Mouse (Mus musculus) hindbrain, postnatal 0 days (tissue): ENCODE results near the gene Tdrd12. TPM values are rescaled to one million over a fixed set of nuclear protein-coding genes. Genes with fewer than 3 reads are reported as not detected.

Experiments used
- ATAC-seq: fragments of 200-750 bp; cut with Nextera tagmentation; 2 replicates; pipeline ENCODE4 v1.8.0; 2017; ENCODE audit warnings: mild to moderate bottlenecking, moderate TSS enrichment, moderate library complexity
- DNase-seq: peaks from one replicate; pipeline ENCODE4 v3.0.0-alpha.2; 2015; ENCODE audit warnings: low spot score
- H3K27ac ChIP-seq: fragments of 300-500 bp; sonication (generic); 2 replicates; pipeline ENCODE4 v1.5.1; 2014; ENCODE audit warnings: mild to moderate bottlenecking
- H3K27me3 ChIP-seq: fragments of 300-500 bp; sonication (generic); 2 replicates; pipeline ENCODE4 v1.6.1; 2014; ENCODE audit warnings: low read length, mixed read lengths; ENCODE audit not compliant: insufficient read depth
- H3K36me3 ChIP-seq: fragments of 300-500 bp; sonication (generic); 2 replicates; pipeline ENCODE4 v1.6.1; 2014; ENCODE audit warnings: low read length, mixed read lengths; ENCODE audit not compliant: insufficient read depth
- H3K4me1 ChIP-seq: fragments of 300-500 bp; sonication (generic); 2 replicates; pipeline ENCODE4 v1.6.1; 2014; ENCODE audit warnings: antibody characterized with exemption, low read length, mixed read lengths; ENCODE audit not compliant: insufficient read depth
- H3K4me2 ChIP-seq: fragments of 300-500 bp; sonication (generic); 2 replicates; pipeline ENCODE4 v1.6.1; 2014; ENCODE audit warnings: low read depth, mild to moderate bottlenecking, low read length, moderate library complexity, mixed read lengths
- H3K4me3 ChIP-seq: fragments of 300-500 bp; sonication (generic); 2 replicates; pipeline ENCODE4 v1.5.1; 2014; ENCODE audit warnings: low read length
- H3K9ac ChIP-seq: fragments of 300-500 bp; sonication (generic); replicated peaks from 2 replicates; pipeline ENCODE4 v1.6.1; 2014; ENCODE audit warnings: mild to moderate bottlenecking, low read length, moderate library complexity, mixed read lengths
- H3K9me3 ChIP-seq: fragments of 300-500 bp; sonication (generic); 2 replicates; pipeline ENCODE4 v1.6.1; 2016; ENCODE audit warnings: low read length, mixed read lengths
- CTCF ChIP-seq: IDR thresholded peaks from 2 replicates; pipeline ENCODE4 v1.5.1; 2016; ENCODE audit warnings: antibody characterized with exemption, control low read depth, low read depth
- WGBS: fragments of 180-500 bp; shearing (Covaris S2); extraction: QIAGEN DNeasy Blood & Tissue Kit; methylation state at CpG from one replicate; pipeline ENCODE4 v1.1.7; 2014; 5-methylcytosine and 5-hydroxymethylcytosine counted together
- polyA plus RNA-seq: library from polyadenylated mRNA; unstranded; fragments of >200 nt; fragmentation: Nextera tagmentation; extraction: Ambion mirVana; gene quantifications from 2 replicates; pipeline ENCODE4 v1.2.1, GENCODE M21; 2015
- total RNA-seq: library from RNA; depleted of rRNA; stranded (reverse); fragments of >200 nt; gene quantifications from 2 replicates; pipeline ENCODE4 v1.2.3, GENCODE M21; 2014; rRNA removed

The Tdrd12 gene
- total and polyA plus RNA-seq, 2 experiments from 2014 or later, result 0.68 to 1.2 TPM

GRCm38 (mm10) chr7:35447996-35448846, 89.3 kb downstream of the Tdrd12 start, which contains the start of gene Slc7a9:
Slc7a9 (plus strand) TSS chr7:35448796.
- no peak within 1 kb of the TSS for H3K4me2 ChIP-seq
- no peak for DNase-seq
- H3K9ac ChIP-seq, result no peak within 1 kb of the TSS
- H3K4me1 ChIP-seq, result no peaks in the 10 kb centered on the region
- 31% methylated on average over 15 of the region's 15 CpGs for WGBS
- H3K36me3 ChIP-seq, result no peaks in the 10 kb centered on the region
- no peak for TF ChIP-seq CTCF
- H3K27me3 ChIP-seq, result no peaks in the 10 kb centered on the region
- H3K4me3 ChIP-seq, result no peak within 1 kb of the TSS
- H3K27ac ChIP-seq, result no peak within 1 kb of the TSS
- H3K9me3 ChIP-seq, result no peaks in the 10 kb centered on the region
- ATAC-seq, result no peak

- Histone ChIP-seq H3K4me1 (no peaks in the 10 kb centered on the region), H3K4me3 (no peak overlapping the region), H3K36me3 (no peaks in the 10 kb centered on the region), H3K9ac (no peak overlapping the region), H3K4me2 (no peak overlapping the region), H3K9me3 (no peaks in the 10 kb centered on the region), H3K27ac (no peak overlapping the region), H3K27me3 (no peaks in the 10 kb centered on the region)
- WGBS, result 29% methylated on average over 4 of the region's 4 CpGs
- no peak for DNase-seq
- no peak for TF ChIP-seq CTCF
- no peak for ATAC-seq
Observed at GRCm38 (mm10) chr7:35447501-35447900, 90.0 kb downstream of the Tdrd12 start.

GRCm38 (mm10) chr7:35435266-35435665, 102.3 kb downstream of the Tdrd12 start:
- H3K4me3 ChIP-seq, result no peak overlapping the region
- H3K36me3 ChIP-seq, result peaks cover 45% of the 10 kb centered on the region

GRCm38 (mm10) chr7:35428146-35428545, 109.4 kb downstream of the Tdrd12 start:
- peaks cover 47% of the 10 kb centered on the region for H3K36me3 ChIP-seq
- 96% methylated on average over 10 of the region's 10 CpGs for WGBS
- ATAC-seq, result no peak
- H3K4me1 ChIP-seq, result no peaks in the 10 kb centered on the region
- no peak overlapping the region for H3K4me2 ChIP-seq
- no peak overlapping the region for H3K4me3 ChIP-seq
- TF ChIP-seq CTCF, result no peak
- no peaks in the 10 kb centered on the region for H3K9me3 ChIP-seq
- DNase-seq, result no peak
- no peak overlapping the region for H3K9ac ChIP-seq
- no peak overlapping the region for H3K27ac ChIP-seq
- no peaks in the 10 kb centered on the region for H3K27me3 ChIP-seq

More at GRCm38 (mm10) chr7:35435266-35435665, 102.3 kb downstream of the Tdrd12 start:
- no peak for TF ChIP-seq CTCF
- Histone ChIP-seq H3K9ac (no peak overlapping the region), H3K4me2 (no peak overlapping the region), H3K4me1 (no peaks in the 10 kb centered on the region), H3K27me3 (no peaks in the 10 kb centered on the region), H3K9me3 (no peaks in the 10 kb centered on the region), H3K27ac (no peak overlapping the region)
- WGBS, result 81% methylated on average over 9 of the region's 9 CpGs
- ATAC-seq (no peak), DNase-seq (no peak)

- Histone ChIP-seq H3K9me3 (no peaks in the 10 kb centered on the region), H3K36me3 (peaks cover 30% of the 10 kb centered on the region), H3K9ac (no peak overlapping the region), H3K4me1 (no peaks in the 10 kb centered on the region), H3K27ac (no peak overlapping the region), H3K4me2 (no peak overlapping the region), H3K4me3 (no peak overlapping the region), H3K27me3 (no peaks in the 10 kb centered on the region)
- no peak for TF ChIP-seq CTCF
- WGBS, result 92% methylated on average over 10 of the region's 10 CpGs
- DNase-seq (no peak), ATAC-seq (no peak)
Observed at GRCm38 (mm10) chr7:35423071-35423470, 114.5 kb downstream of the Tdrd12 start.

Other genes with a start within 250 kb of the Tdrd12 start
- gene Gpatch1, start 219.3 kb downstream of the Tdrd12 start, total RNA-seq, result 7.0 and 7.5 TPM in 2 replicates
- gene Gpatch1, start 219.3 kb downstream of the Tdrd12 start, polyA plus RNA-seq, result 17.9 and 18.9 TPM in 2 replicates
- gene Rhpn2, start 203.6 kb downstream of the Tdrd12 start, total RNA-seq, result 3.8 and 4.7 TPM in 2 replicates
- gene Rhpn2, start 203.6 kb downstream of the Tdrd12 start, polyA plus RNA-seq, result 2.8 and 3.0 TPM in 2 replicates
- gene Faap24, start 140.9 kb downstream of the Tdrd12 start, total RNA-seq, result 3.7 and 6.0 TPM in 2 replicates
- gene Faap24, start 140.9 kb downstream of the Tdrd12 start, polyA plus RNA-seq, result 10.4 and 12.5 TPM in 2 replicates
- 9.6 and 17.8 TPM in 2 replicates for gene Cep89, start 140.7 kb downstream of the Tdrd12 start, total RNA-seq
- 24.5 and 24.6 TPM in 2 replicates for gene Cep89, start 140.7 kb downstream of the Tdrd12 start, polyA plus RNA-seq
- not detected in 2 replicates for gene Slc7a9, start 88.9 kb downstream of the Tdrd12 start, total RNA-seq
- 0.11 TPM in 1 of 2 replicates, not detected in the other for gene Slc7a9, start 88.9 kb downstream of the Tdrd12 start, polyA plus RNA-seq
- 57.4 and 58.5 TPM in 2 replicates for gene Nudt19, start 18.6 kb upstream of the Tdrd12 start, total RNA-seq
- 133 and 144 TPM in 2 replicates for gene Nudt19, start 18.6 kb upstream of the Tdrd12 start, polyA plus RNA-seq
- gene Rgs9bp, start 47.8 kb upstream of the Tdrd12 start, total RNA-seq, result 0.22 and 0.26 TPM in 2 replicates
- 0.03 and 0.06 TPM in 2 replicates for gene Rgs9bp, start 47.8 kb upstream of the Tdrd12 start, polyA plus RNA-seq
- gene Ankrd27, start 48.5 kb upstream of the Tdrd12 start, total RNA-seq, result 15.6 and 19.7 TPM in 2 replicates
- gene Ankrd27, start 48.5 kb upstream of the Tdrd12 start, polyA plus RNA-seq, result 12.0 and 15.1 TPM in 2 replicates
- 33.7 and 35.4 TPM in 2 replicates for gene Pdcd5, start 109.8 kb upstream of the Tdrd12 start, total RNA-seq
- 250 and 264 TPM in 2 replicates for gene Pdcd5, start 109.8 kb upstream of the Tdrd12 start, polyA plus RNA-seq
- 23.3 and 36.9 TPM in 2 replicates for gene Dpy19l3, start 216.7 kb upstream of the Tdrd12 start, total RNA-seq
- gene Dpy19l3, start 216.7 kb upstream of the Tdrd12 start, polyA plus RNA-seq, result 32.1 and 43.7 TPM in 2 replicates